Mouse (Mus musculus) small intestine, adult 2 months (tissue): Measurements from ENCODE around the gene Arhgap28. TPM values are rescaled to one million over a fixed set of nuclear protein-coding genes. Genes with fewer than 3 reads are reported as not detected.

ENCODE experiments used
- H3K27ac ChIP-seq: fragments of 200-500 bp; 2 replicates; pipeline ENCODE4 v1.5.1; 2012; ENCODE audit warnings: low read depth, low read length, control low read depth, inconsistent platforms; ENCODE audit not compliant: insufficient read depth
- H3K27me3 ChIP-seq: fragments of 200-500 bp; 2 replicates; pipeline ENCODE4 v1.6.1; 2012; ENCODE audit warnings: mild to moderate bottlenecking, moderate library complexity, low read length, inconsistent platforms; ENCODE audit not compliant: control insufficient read depth, insufficient read depth
- H3K36me3 ChIP-seq: fragments of 200-500 bp; 2 replicates; pipeline ENCODE4 v1.6.1; 2012; ENCODE audit warnings: mild to moderate bottlenecking, low read length, control low read depth, inconsistent platforms; ENCODE audit not compliant: control insufficient read depth, insufficient read depth
- H3K4me1 ChIP-seq: fragments of 200-500 bp; 2 replicates; pipeline ENCODE4 v1.6.1; 2012; ENCODE audit warnings: low read length, inconsistent platforms, mixed read lengths; ENCODE audit not compliant: control insufficient read depth, insufficient read depth, insufficient read length
- H3K4me3 ChIP-seq: fragments of 200-500 bp; 2 replicates; pipeline ENCODE4 v1.5.1; 2012; ENCODE audit warnings: low read depth, mild to moderate bottlenecking, control low read depth, inconsistent platforms, low read length, moderate library complexity
- CTCF ChIP-seq: fragments of 200-500 bp; IDR thresholded peaks from 2 replicates; pipeline ENCODE4 v1.5.1; 2012; ENCODE audit warnings: low read depth, mild to moderate bottlenecking, control low read depth, inconsistent platforms, low read length, moderate library complexity, mixed read lengths; ENCODE audit not compliant: insufficient replicate concordance, insufficient read length; ENCODE audit errors: extremely low read depth
- POLR2A ChIP-seq: fragments of 200-500 bp; IDR thresholded peaks from 2 replicates; pipeline ENCODE4 v1.6.1; 2012; ENCODE audit warnings: low read depth, mild to moderate bottlenecking, control low read depth, inconsistent platforms, low read length, moderate library complexity
- WGBS: fragments of 180-500 bp; shearing (Covaris S2); methylation state at CpG from one replicate; pipeline ENCODE4 v1.1.7; 2018; 5-methylcytosine and 5-hydroxymethylcytosine counted together
- polyA plus RNA-seq: library from polyadenylated mRNA; depleted of rRNA; stranded (reverse); fragments of >200 nt; gene quantifications from 2 replicates; pipeline ENCODE4 v1.2.3, GENCODE M21; 2012; rRNA removed

Arhgap28 gene
- polyA plus RNA-seq, result 0.48 and 0.93 TPM in 2 replicates

DNA sequence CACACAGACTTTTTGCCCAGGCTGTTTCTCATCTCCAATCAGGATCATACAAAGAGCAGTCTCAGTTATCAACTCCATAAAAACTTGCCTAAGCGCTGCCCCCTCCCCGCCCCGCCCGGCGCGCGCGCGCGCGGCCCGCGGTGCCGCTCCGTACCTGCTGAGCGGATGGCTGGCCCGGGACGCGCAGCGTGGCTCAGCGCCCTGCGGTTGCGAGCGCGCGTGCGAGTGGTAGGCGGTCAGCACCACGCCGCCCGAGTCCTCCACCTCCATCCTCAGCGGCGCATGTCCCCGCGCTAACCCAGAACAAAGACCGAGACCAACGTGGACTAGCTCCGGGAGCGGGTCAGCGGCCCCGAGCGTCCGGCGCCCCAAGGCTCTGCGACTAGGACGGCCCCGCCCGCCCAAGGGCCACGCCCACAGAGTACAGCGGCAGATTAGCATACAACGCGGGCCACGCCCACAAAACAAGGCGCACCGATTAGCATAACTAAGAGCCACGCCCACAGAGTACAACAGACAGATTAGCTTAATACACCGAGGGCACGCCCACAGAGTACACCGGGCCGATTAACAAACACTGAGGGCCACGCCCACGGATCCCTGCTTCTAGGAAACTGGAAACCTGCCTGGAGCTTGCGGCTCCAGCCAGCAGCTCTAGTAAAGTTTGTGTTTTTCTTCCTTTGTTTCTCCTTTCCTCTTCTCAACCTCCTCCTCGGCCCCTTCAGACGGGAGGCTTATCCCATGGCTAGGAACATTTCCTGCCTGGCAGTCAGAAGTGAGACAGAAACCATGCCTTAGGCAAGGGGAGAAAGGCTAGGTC, at the start of gene Arhgap28:
Gene Arhgap28 (minus strand): TSS at position 380 of the 820 bp plus-strand sequence.
- TF ChIP-seq CTCF, result no peak
- no peak for TF ChIP-seq POLR2A
- peak within 1 kb of the TSS; percentile 69 for H3K4me3 ChIP-seq
- no peaks in the 10 kb centered on the region for H3K27me3 ChIP-seq
- H3K36me3 ChIP-seq, result no peaks in the 10 kb centered on the region
- WGBS, result under 1% methylated on average over 65 of the region's 65 CpGs
- H3K4me1 ChIP-seq, result no peaks in the 10 kb centered on the region; the same call in 1 of the 2 replicates
- H3K27ac ChIP-seq, result peak within 1 kb of the TSS; percentile 46; the same call in 1 of the 2 replicates

DNA sequence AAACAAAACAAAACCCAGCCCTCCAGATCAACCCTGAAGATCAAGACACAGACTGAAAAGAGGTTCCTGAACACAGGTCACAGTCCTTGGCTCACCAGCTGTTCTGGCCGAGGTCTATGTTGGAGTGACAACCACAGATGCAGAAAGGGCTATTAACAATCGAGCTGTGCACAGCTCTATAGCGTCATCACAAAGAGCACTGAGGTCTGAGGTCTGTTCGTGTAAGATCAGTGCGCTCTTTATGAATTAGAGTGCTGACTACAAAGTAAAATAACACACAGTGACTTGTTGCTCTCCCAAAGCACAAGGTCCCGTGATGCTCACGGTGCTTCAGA, 42.4 kb upstream of the Arhgap28 start:
- TF ChIP-seq POLR2A, result no peak
- no peak for TF ChIP-seq CTCF
- H3K4me1 ChIP-seq, result no peaks in the 10 kb centered on the region
- no peaks in the 10 kb centered on the region for H3K36me3 ChIP-seq
- 70% methylated on average over 7 of the region's 7 CpGs for WGBS
- no peak overlapping the region for H3K27ac ChIP-seq
- no peak overlapping the region for H3K4me3 ChIP-seq
- no peaks in the 10 kb centered on the region for H3K27me3 ChIP-seq

DNA sequence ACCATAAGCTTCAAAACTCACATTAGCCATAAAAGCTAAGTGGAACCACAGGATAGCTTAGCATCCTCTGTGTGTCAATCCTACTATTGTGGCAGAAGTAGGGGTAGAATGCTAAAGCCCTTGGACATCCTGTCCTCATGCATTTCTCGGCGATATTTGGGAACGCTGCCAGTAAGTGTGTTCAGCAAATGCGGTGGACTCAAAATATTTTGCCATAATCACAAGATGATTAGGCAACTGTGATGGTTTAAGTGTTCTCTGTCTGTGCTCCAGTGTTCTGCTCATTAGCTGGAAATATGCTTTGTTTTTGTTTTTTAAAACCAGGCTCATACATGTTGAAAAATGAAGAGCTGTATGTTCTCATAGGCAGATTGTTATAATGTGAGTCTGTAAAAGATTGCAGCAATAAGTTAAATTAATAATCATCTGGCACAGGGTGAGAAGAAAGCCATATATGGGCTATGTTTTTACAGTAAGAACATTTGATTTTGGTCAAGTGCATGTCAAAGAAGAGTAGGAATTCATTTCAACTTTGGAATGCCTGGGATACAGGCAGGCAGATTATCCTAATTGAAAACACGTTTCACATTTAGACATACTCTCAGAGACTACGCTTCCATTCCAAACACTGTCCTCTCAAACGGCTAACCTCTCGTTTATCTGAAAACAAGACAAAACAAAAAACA, 41.9 kb upstream of the Arhgap28 start:
- H3K27me3 ChIP-seq, result no peaks in the 10 kb centered on the region
- TF ChIP-seq CTCF, result no peak
- TF ChIP-seq POLR2A, result no peak
- WGBS, result 71% methylated on average over 8 of the region's 8 CpGs
- no peak overlapping the region for H3K27ac ChIP-seq
- H3K4me1 ChIP-seq, result no peaks in the 10 kb centered on the region
- no peaks in the 10 kb centered on the region for H3K36me3 ChIP-seq
- H3K4me3 ChIP-seq, result no peak overlapping the region

DNA sequence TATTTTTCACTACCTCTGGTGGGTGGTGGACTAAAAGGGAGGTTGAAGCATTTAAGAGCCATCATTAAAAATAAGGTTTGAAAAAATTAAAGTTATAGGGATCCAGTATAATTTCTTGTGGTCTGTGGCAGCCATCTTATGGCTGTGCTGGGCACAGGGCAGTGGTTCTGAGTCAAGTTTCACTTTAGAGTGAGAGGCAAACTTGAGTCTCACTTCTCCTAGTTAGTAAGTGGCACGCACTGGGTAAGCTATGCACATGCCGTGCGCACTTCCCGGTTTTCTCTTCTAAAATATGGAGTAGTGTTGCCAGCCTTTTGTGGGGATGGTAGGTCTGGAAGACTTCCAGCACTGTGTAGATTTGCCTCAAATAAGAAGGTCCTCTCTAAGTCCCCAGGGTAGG, 38.5 kb upstream of the Arhgap28 start:
- no peaks in the 10 kb centered on the region for H3K27me3 ChIP-seq
- WGBS, result 95% methylated on average over 4 of the region's 4 CpGs
- no peak overlapping the region for H3K4me3 ChIP-seq
- no peaks in the 10 kb centered on the region for H3K36me3 ChIP-seq
- TF ChIP-seq CTCF (no peak), POLR2A (no peak)
- H3K27ac ChIP-seq, result no peak overlapping the region
- H3K4me1 ChIP-seq, result no peaks in the 10 kb centered on the region

DNA sequence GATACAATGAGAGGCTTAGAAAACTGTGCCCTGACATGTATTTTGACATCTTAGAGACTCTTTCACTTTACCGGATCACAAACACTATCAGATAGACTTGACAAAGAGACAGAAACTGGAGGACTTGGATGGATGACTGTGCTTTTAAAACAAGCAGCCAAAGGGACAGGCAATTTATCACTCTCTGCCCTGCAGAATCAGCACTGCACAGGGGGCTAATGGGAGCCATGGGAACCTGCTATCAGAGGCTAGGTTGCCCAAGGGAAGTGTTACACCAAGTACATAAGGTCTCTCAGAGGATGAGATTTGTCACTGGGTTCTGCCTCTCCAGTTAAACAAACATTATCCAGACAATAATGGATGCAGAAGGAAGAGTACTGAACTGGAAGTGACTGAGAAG, 33.1 kb upstream of the Arhgap28 start:
- Histone ChIP-seq H3K27me3 (no peaks in the 10 kb centered on the region), H3K27ac (no peak overlapping the region), H3K36me3 (no peaks in the 10 kb centered on the region), H3K4me1 (no peaks in the 10 kb centered on the region), H3K4me3 (no peak overlapping the region)
- 76% methylated on average over 1 of the region's 1 CpGs for WGBS
- TF ChIP-seq CTCF (no peak), POLR2A (no peak)

DNA sequence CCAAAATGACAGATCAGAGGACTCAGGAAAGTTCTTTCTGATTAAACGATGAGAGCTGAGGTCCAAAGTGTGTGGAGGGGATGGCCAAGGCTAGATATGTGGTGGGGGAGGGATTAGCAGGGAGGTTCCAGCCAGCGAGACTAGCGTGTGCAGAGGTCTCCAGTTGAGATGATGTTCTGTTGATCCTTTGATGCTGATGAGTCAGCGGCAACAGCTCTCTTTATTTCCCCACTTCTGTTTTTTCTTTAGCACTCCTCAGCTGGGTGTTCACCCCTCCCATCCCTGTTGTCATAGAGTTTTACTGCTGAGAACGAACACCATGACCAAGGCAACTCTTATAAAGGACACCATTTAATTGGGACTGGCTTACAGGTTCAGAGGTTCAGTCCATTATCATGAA, 25.6 kb upstream of the Arhgap28 start:
- H3K27me3 ChIP-seq, result no peaks in the 10 kb centered on the region
- H3K27ac ChIP-seq, result no peak overlapping the region
- no peaks in the 10 kb centered on the region for H3K4me1 ChIP-seq
- WGBS, result 75% methylated on average over 5 of the region's 5 CpGs
- no peaks in the 10 kb centered on the region for H3K36me3 ChIP-seq
- no peak overlapping the region for H3K4me3 ChIP-seq
- TF ChIP-seq POLR2A (no peak), CTCF (no peak)

DNA sequence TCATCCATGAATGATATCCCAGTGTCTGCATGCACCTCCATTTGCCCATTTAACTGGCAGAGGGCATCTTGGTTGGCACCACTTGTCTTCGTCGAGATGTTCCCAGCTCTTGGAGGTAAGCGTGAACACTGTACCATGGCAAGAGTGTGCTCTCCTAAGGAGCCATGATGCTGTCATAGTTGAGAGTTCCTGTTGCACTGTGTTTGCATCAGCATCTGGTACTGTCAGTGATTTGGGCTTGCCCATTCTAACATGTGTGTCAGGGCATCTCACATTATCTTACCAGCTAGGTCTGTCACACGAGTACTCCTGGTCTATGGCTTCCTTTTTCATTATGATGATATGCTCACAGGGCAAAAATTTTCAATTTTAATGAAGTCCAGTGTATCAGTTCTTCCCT, 24.6 kb upstream of the Arhgap28 start:
- Histone ChIP-seq H3K27ac (no peak overlapping the region), H3K36me3 (no peaks in the 10 kb centered on the region), H3K4me3 (no peak overlapping the region), H3K27me3 (no peaks in the 10 kb centered on the region), H3K4me1 (no peaks in the 10 kb centered on the region)
- TF ChIP-seq CTCF (no peak), POLR2A (no peak)
- 91% methylated on average over 4 of the region's 4 CpGs for WGBS
